Mouse (Mus musculus) heart, embryonic 11.5 days (tissue): ENCODE measurements around the gene Ttc34. TPM values are rescaled to one million over a fixed set of nuclear protein-coding genes. Genes with fewer than 3 reads are reported as not detected.

Experiments used
- ATAC-seq: fragments of 200-750 bp; cut with Nextera tagmentation; replicated peaks from 2 replicates; pipeline ENCODE4 v1.8.0; 2017; ENCODE audit warnings: moderate library complexity; ENCODE audit not compliant: insufficient number of reproducible peaks, low FRiP score, low TSS enrichment
- H3K27ac ChIP-seq: fragments of 300-500 bp; sonication (generic); 2 replicates; pipeline ENCODE4 v1.5.1; 2014; ENCODE audit warnings: mild to moderate bottlenecking, low read depth, low read length
- H3K27me3 ChIP-seq: fragments of 300-500 bp; sonication (generic); 2 replicates; pipeline ENCODE4 v1.6.1; 2014; ENCODE audit warnings: mild to moderate bottlenecking, low read length, mixed read lengths; ENCODE audit not compliant: control insufficient read depth, insufficient read depth
- H3K36me3 ChIP-seq: fragments of 300-500 bp; sonication (generic); 2 replicates; pipeline ENCODE4 v1.6.1; 2014; ENCODE audit warnings: mild to moderate bottlenecking, low read length, moderate library complexity, mixed read lengths; ENCODE audit not compliant: control insufficient read depth, insufficient read depth
- H3K4me1 ChIP-seq: fragments of 300-500 bp; sonication (generic); 2 replicates; pipeline ENCODE4 v1.6.1; 2014; ENCODE audit warnings: low read length; ENCODE audit not compliant: control insufficient read depth, insufficient read depth
- H3K4me2 ChIP-seq: fragments of 300-500 bp; sonication (generic); 2 replicates; pipeline ENCODE4 v1.6.1; 2014; ENCODE audit warnings: mild to moderate bottlenecking, moderate library complexity
- H3K4me3 ChIP-seq: fragments of 300-500 bp; sonication (generic); 2 replicates; pipeline ENCODE4 v1.5.1; 2014; ENCODE audit warnings: low read depth, low read length
- H3K9ac ChIP-seq: fragments of 300-500 bp; sonication (generic); 2 replicates; pipeline ENCODE4 v1.6.1; 2014; ENCODE audit warnings: mild to moderate bottlenecking, low read depth, low read length, moderate library complexity
- H3K9me3 ChIP-seq: fragments of 300-500 bp; sonication (generic); replicated peaks from 2 replicates; pipeline ENCODE4 v1.6.1; 2016; ENCODE audit warnings: low read length; ENCODE audit not compliant: control insufficient read depth
- WGBS: fragments of 180-500 bp; shearing (Covaris S2); extraction: QIAGEN DNeasy Blood & Tissue Kit; methylation state at CpG from one replicate; pipeline ENCODE4 v1.1.7; 2014; ENCODE audit not compliant: insufficient replicate concordance; 5-methylcytosine and 5-hydroxymethylcytosine counted together
- polyA plus RNA-seq: library from polyadenylated mRNA; unstranded; fragments of >200 nt; fragmentation: Nextera tagmentation; extraction: Ambion mirVana; gene quantifications from 2 replicates; pipeline ENCODE4 v1.2.1, GENCODE M21; 2014

Ttc34 gene
- polyA plus RNA-seq, 1 experiment from 2014 or later: 0.52 TPM

DNA sequence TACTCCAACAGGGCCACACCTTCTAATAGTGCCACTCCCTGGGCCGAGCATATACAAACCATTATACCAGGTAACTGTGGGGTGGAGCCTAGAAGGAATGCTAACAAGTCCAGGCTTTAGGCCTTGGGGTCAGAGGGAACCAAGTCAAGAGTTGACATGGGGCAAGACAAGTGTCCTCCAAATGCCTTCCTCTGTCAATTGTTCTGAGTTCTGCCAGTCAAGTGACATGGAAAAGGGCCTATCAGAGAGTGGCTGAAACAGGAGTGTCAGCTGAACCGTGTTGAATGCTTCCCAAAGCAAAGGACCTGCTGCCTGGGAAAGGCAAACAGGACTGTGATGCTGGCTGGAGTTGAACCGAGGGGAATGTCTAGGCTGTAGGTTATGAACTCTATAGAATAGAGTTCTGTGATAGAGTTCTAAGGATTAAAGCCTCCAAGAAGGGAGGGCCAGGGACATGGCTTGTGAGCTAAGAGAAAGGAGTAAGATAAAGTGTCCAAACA lies 26.2 kb downstream of the Ttc34 start:
- no peak for ATAC-seq
- WGBS: 80% methylated on average over 3 of the region's 3 CpGs
- no peaks in the 10 kb centered on the region for H3K36me3 ChIP-seq
- no peak overlapping the region for H3K27ac ChIP-seq
- H3K4me3 ChIP-seq: no peak overlapping the region
- no peak overlapping the region for H3K9ac ChIP-seq
- peaks cover 6% of the 10 kb centered on the region; the same call in 1 of the 2 replicates for H3K4me1 ChIP-seq
- no peak overlapping the region for H3K4me2 ChIP-seq
- peaks cover 5% of the 10 kb centered on the region for H3K27me3 ChIP-seq
- no peaks in the 10 kb centered on the region for H3K9me3 ChIP-seq

DNA sequence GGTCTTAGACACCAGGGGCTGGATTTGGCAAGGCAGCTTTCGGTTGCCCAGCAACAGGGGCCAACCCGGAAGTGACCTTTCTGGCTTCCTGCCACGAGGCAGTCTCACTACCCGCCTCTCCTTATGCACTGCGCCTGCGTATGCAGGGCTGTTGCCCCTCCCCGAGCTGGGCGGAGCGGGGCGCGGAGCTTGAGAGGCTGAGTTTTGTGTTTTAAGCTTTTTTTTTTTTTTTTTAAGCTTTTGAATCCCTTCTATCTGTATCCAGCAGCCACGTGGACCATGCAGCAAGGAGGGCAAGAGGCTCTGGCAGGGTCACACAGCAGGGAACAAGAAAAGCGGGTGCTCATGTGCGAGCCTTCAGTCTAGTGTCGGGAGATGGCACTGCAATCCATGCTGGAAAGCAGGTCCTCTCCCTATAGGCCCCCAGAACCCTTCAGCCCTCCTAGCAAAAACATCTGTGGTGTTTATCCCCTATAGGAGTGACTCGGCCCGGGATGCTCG lies 27.1 kb downstream of the Ttc34 start:
- peak overlapping the region; percentile 44 for H3K4me3 ChIP-seq
- H3K4me2 ChIP-seq: peak overlapping the region; percentile 76
- H3K27ac ChIP-seq: peak overlapping the region; percentile 75
- no peaks in the 10 kb centered on the region for H3K36me3 ChIP-seq
- 2% methylated on average over 18 of the region's 18 CpGs for WGBS
- H3K27me3 ChIP-seq: peaks cover 10% of the 10 kb centered on the region
- peak; percentile 80 for ATAC-seq
- peaks cover 6% of the 10 kb centered on the region; the same call in 1 of the 2 replicates for H3K4me1 ChIP-seq
- peak overlapping the region; percentile 72 for H3K9ac ChIP-seq
- no peaks in the 10 kb centered on the region for H3K9me3 ChIP-seq

- WGBS: 82% methylated on average over 18 of the region's 18 CpGs
- Histone ChIP-seq H3K9ac (peak overlapping the region; percentile 72; the same call in 1 of the 2 replicates), H3K9me3 (no peaks in the 10 kb centered on the region), H3K36me3 (no peaks in the 10 kb centered on the region), H3K27ac (peak overlapping the region; percentile 75; the same call in 1 of the 2 replicates), H3K27me3 (peaks cover 9% of the 10 kb centered on the region), H3K4me2 (peak overlapping the region; percentile 76), H3K4me1 (peaks cover 6% of the 10 kb centered on the region; the same call in 1 of the 2 replicates), H3K4me3 (peak overlapping the region; percentile 44)
- no peak for ATAC-seq
Observed at GRCm38 (mm10) chr4:154864961-154865760, 27.9 kb downstream of the Ttc34 start.

- no peak for ATAC-seq
- H3K9ac ChIP-seq: no peak overlapping the region
- no peak overlapping the region for H3K4me2 ChIP-seq
- H3K4me1 ChIP-seq: peaks cover 6% of the 10 kb centered on the region; the same call in 1 of the 2 replicates
- H3K27ac ChIP-seq: no peak overlapping the region
- H3K4me3 ChIP-seq: no peak overlapping the region
- H3K27me3 ChIP-seq: peaks cover 18% of the 10 kb centered on the region
- no peaks in the 10 kb centered on the region for H3K9me3 ChIP-seq
- H3K36me3 ChIP-seq: no peaks in the 10 kb centered on the region
- 80% methylated on average over 5 of the region's 5 CpGs for WGBS
Observed at GRCm38 (mm10) chr4:154866391-154866790, 29.1 kb downstream of the Ttc34 start.

GRCm38 (mm10) chr4:154867257-154867656 lies 30.0 kb downstream of the Ttc34 start:
- WGBS: 77% methylated on average over 6 of the region's 6 CpGs
- no peak overlapping the region; the same call in 1 of the 2 replicates for H3K9ac ChIP-seq
- no peaks in the 10 kb centered on the region for H3K36me3 ChIP-seq
- H3K4me3 ChIP-seq: no peak overlapping the region
- H3K27ac ChIP-seq: no peak overlapping the region
- peaks cover 20% of the 10 kb centered on the region for H3K27me3 ChIP-seq
- peaks cover 6% of the 10 kb centered on the region; the same call in 1 of the 2 replicates for H3K4me1 ChIP-seq
- no peak for ATAC-seq
- no peak overlapping the region for H3K4me2 ChIP-seq
- no peaks in the 10 kb centered on the region for H3K9me3 ChIP-seq

GRCm38 (mm10) chr4:154869440-154869839 lies 32.2 kb downstream of the Ttc34 start, which contains the start of gene Mmel1:
TSS of gene Mmel1 (plus strand) at chr4:154869585.
- ATAC-seq: no peak
- H3K36me3 ChIP-seq: no peaks in the 10 kb centered on the region
- no peak within 1 kb of the TSS for H3K4me3 ChIP-seq
- peaks cover 20% of the 10 kb centered on the region for H3K27me3 ChIP-seq
- no peak within 1 kb of the TSS for H3K27ac ChIP-seq
- H3K9ac ChIP-seq: no peak within 1 kb of the TSS
- peaks cover 6% of the 10 kb centered on the region; the same call in 1 of the 2 replicates for H3K4me1 ChIP-seq
- WGBS: 78% methylated on average over 7 of the region's 7 CpGs
- no peaks in the 10 kb centered on the region for H3K9me3 ChIP-seq
- H3K4me2 ChIP-seq: no peak within 1 kb of the TSS

GRCm38 (mm10) chr4:154870721-154871120 lies 33.5 kb downstream of the Ttc34 start:
- ATAC-seq: no peak
- Histone ChIP-seq H3K36me3 (no peaks in the 10 kb centered on the region), H3K9me3 (no peaks in the 10 kb centered on the region), H3K4me3 (no peak overlapping the region), H3K4me1 (no peaks in the 10 kb centered on the region), H3K4me2 (no peak overlapping the region), H3K27ac (no peak overlapping the region), H3K9ac (no peak overlapping the region), H3K27me3 (peaks cover 20% of the 10 kb centered on the region)
- 73% methylated on average over 4 of the region's 4 CpGs for WGBS

GRCm38 (mm10) chr4:154871757-154872251 lies 34.5 kb downstream of the Ttc34 start:
- H3K4me3 ChIP-seq: no peak overlapping the region
- H3K27ac ChIP-seq: no peak overlapping the region
- H3K36me3 ChIP-seq: no peaks in the 10 kb centered on the region
- H3K9me3 ChIP-seq: no peaks in the 10 kb centered on the region
- H3K4me1 ChIP-seq: no peaks in the 10 kb centered on the region
- 6% methylated on average over 13 of the region's 13 CpGs for WGBS
- H3K27me3 ChIP-seq: peaks cover 20% of the 10 kb centered on the region
- no peak overlapping the region for H3K9ac ChIP-seq
- no peak for ATAC-seq
- H3K4me2 ChIP-seq: no peak overlapping the region
